In genomic region chr12:92292460-92293340, GRCm38 (mm10) we compare ENCODE assay signal across 13 mouse cellular contexts.
DNase-seq lines count a peak whose midpoint lies in the region; ATAC-seq lines count a peak whose summit lies in the region.
"Had no signal": no experiment of that assay in that cellular context is flagged by ENCODE, and none has a peak within 500 bp of the region (broad histone marks: within the 10 kb centered on the region; RNA-seq: fewer than 3 reads in every experiment).

No protein-coding gene starts in this region.

- WGBS in forebrain, embryonic 16.5 days, result 4% methylated on average over 11 of the region's 11 CpGs
- 40% methylated on average over 11 of the region's 11 CpGs for WGBS in limb, embryonic 10.5 days
- WGBS in neural tube, embryonic 12.5 days, result 10% methylated on average over 11 of the region's 11 CpGs

- no peaks in the 10 kb centered on the region for H3K27me3 ChIP-seq in forebrain, embryonic 16.5 days (replicated peaks; ENCODE audit: control insufficient read depth, insufficient read depth, low read length)
- no peaks in the 10 kb centered on the region for H3K27me3 ChIP-seq in limb, embryonic 10.5 days (ENCODE audit: low read depth, poor library complexity, severe bottlenecking)
- no peaks in the 10 kb centered on the region for H3K27me3 ChIP-seq in neural tube, embryonic 12.5 days (replicated peaks)
- H3K27me3 ChIP-seq: limb, embryonic 13.5 days; lung, embryonic 15.5 days had no signal

- peak overlapping the region; percentile 73 for H3K27ac ChIP-seq in forebrain, embryonic 16.5 days (ENCODE audit: low read length)
- peak overlapping the region; percentile 20 for H3K27ac ChIP-seq in limb, embryonic 10.5 days
- no peak overlapping the region for H3K27ac ChIP-seq in neural tube, embryonic 12.5 days
- H3K27ac ChIP-seq: limb, embryonic 13.5 days; lung, embryonic 15.5 days had no signal

- ATAC-seq in forebrain, embryonic 16.5 days, result peak; percentile 87
- peak; percentile 87 for ATAC-seq in neural tube, embryonic 12.5 days (ENCODE audit: low FRiP score, low read depth)
- ATAC-seq in megakaryocyte, adult 5-6 weeks (ENCODE audit: poor library complexity, severe bottlenecking), result no peak
- ATAC-seq in activated CD4-positive, CD25-positive, alpha-beta regulatory T cell, adult 4 months, result no peak

- H3K9ac ChIP-seq in forebrain, embryonic 16.5 days (replicated peaks; ENCODE audit: low read depth, low read length), result peak overlapping the region; percentile 25; the same call in 1 of the 2 replicates
- H3K9ac ChIP-seq in neural tube, embryonic 12.5 days, result no peak overlapping the region
- H3K9ac ChIP-seq: limb, embryonic 13.5 days; lung, embryonic 15.5 days had no signal

- peak overlapping the region; percentile 21; the same call in 1 of the 2 replicates for H3K4me2 ChIP-seq in forebrain, embryonic 16.5 days (ENCODE audit: low read length)
- peak overlapping the region; percentile 43 for H3K4me2 ChIP-seq in neural tube, embryonic 12.5 days (replicated peaks)
- H3K4me2 ChIP-seq: limb, embryonic 13.5 days; lung, embryonic 15.5 days had no signal

- H3K4me3 ChIP-seq in forebrain, embryonic 16.5 days (replicated peaks; ENCODE audit: low read length), result no peak overlapping the region
- H3K4me3 ChIP-seq in limb, embryonic 10.5 days, result no peak overlapping the region
- no peak overlapping the region for H3K4me3 ChIP-seq in neural tube, embryonic 12.5 days
- H3K4me3 ChIP-seq: limb, embryonic 13.5 days; lung, embryonic 15.5 days had no signal

- no peaks in the 10 kb centered on the region for H3K9me3 ChIP-seq in forebrain, embryonic 16.5 days (ENCODE audit: control insufficient read depth, low read length)
- H3K9me3 ChIP-seq in limb, embryonic 10.5 days (replicated peaks), result no peaks in the 10 kb centered on the region
- no peaks in the 10 kb centered on the region for H3K9me3 ChIP-seq in neural tube, embryonic 12.5 days
- H3K9me3 ChIP-seq: limb, embryonic 13.5 days; lung, embryonic 15.5 days had no signal

- H3K4me1 ChIP-seq in forebrain, embryonic 16.5 days (replicated peaks; ENCODE audit: control insufficient read depth, insufficient read depth, low read length), result peaks cover 10% of the 10 kb centered on the region
- H3K4me1 ChIP-seq in limb, embryonic 10.5 days, result peaks cover 12% of the 10 kb centered on the region
- H3K4me1 ChIP-seq in neural tube, embryonic 12.5 days, result peaks cover 8% of the 10 kb centered on the region
- H3K4me1 ChIP-seq: lung, embryonic 15.5 days had no signal

- H3K36me3 ChIP-seq in forebrain, embryonic 16.5 days (ENCODE audit: control insufficient read depth, insufficient read depth), result no peaks in the 10 kb centered on the region
- H3K36me3 ChIP-seq in limb, embryonic 10.5 days, result no peaks in the 10 kb centered on the region
- H3K36me3 ChIP-seq in neural tube, embryonic 12.5 days, result no peaks in the 10 kb centered on the region
- H3K36me3 ChIP-seq: limb, embryonic 13.5 days; lung, embryonic 15.5 days had no signal

- DNase-seq in embryo, embryonic 11.5 days (ENCODE audit: low read depth, low spot score), result peak; percentile 16
- DNase-seq in limb, embryonic 10.5 days (ENCODE audit: low spot score), result no peak
- no peak for DNase-seq in layer of hippocampus, postnatal 10 days (ENCODE audit: low spot score in 2 of 2)
- no peak for DNase-seq in left cerebral cortex, adult 8-10 months (ENCODE audit: low spot score in 2 of 2)
- DNase-seq: cerebellum, adult 8-10 months; right cerebral cortex, adult 18-20 months; thymus, postnatal 25 days had no signal

Comparison
In these comparisons a context has a peak if more than half of its experiments do, and no peak if none do; other contexts are left out.
1. ATAC-seq: peak in forebrain, embryonic 16.5 days (single experiment) and neural tube, embryonic 12.5 days (single experiment); none in megakaryocyte, adult 5-6 weeks (single experiment) and activated CD4-positive, CD25-positive, alpha-beta regulatory T cell, adult 4 months (single experiment).